Mouse (Mus musculus): ENCODE results near the gene Tbx10. TPM values are rescaled to one million over a fixed set of nuclear protein-coding genes. Genes with fewer than 3 reads are reported as not detected.

Gene Tbx10
- polyA plus RNA-seq, 1 experiment from 2014 or later = not detected

GRCm38 (mm10) chr19:3996747-3997146, 4.2 kb downstream of the Tbx10 start:
- H3K4me3 ChIP-seq = no peak overlapping the region
- no peak overlapping the region for H3K9ac ChIP-seq
- 80% methylated on average over 8 of the region's 8 CpGs for WGBS
- ATAC-seq (ENCODE audit: borderline replicate concordance, extremely low read depth, low FRiP score, low TSS enrichment) = no peak
- H3K9me3 ChIP-seq = no peaks in the 10 kb centered on the region
- no peak overlapping the region for H3K4me2 ChIP-seq
- H3K27me3 ChIP-seq = no peaks in the 10 kb centered on the region
- H3K27ac ChIP-seq = no peak overlapping the region
- H3K36me3 ChIP-seq = no peaks in the 10 kb centered on the region
- peaks cover 23% of the 10 kb centered on the region for H3K4me1 ChIP-seq

GRCm38 (mm10) chr19:3997231-3997630, 4.7 kb downstream of the Tbx10 start:
- Histone ChIP-seq H3K36me3 (no peaks in the 10 kb centered on the region), H3K9me3 (no peaks in the 10 kb centered on the region), H3K27me3 (no peaks in the 10 kb centered on the region), H3K9ac (no peak overlapping the region), H3K4me3 (no peak overlapping the region), H3K4me1 (peaks cover 23% of the 10 kb centered on the region), H3K4me2 (no peak overlapping the region), H3K27ac (no peak overlapping the region)
- 42% methylated on average over 8 of the region's 8 CpGs for WGBS
- ATAC-seq (ENCODE audit: borderline replicate concordance, extremely low read depth, low FRiP score, low TSS enrichment) = no peak

GRCm38 (mm10) chr19:3998335-3998734, 5.8 kb downstream of the Tbx10 start:
- WGBS = 56% methylated on average over 8 of the region's 8 CpGs
- Histone ChIP-seq H3K9me3 (no peaks in the 10 kb centered on the region), H3K27me3 (no peaks in the 10 kb centered on the region), H3K4me3 (no peak overlapping the region), H3K36me3 (no peaks in the 10 kb centered on the region), H3K27ac (no peak overlapping the region), H3K4me2 (no peak overlapping the region), H3K9ac (no peak overlapping the region), H3K4me1 (peaks cover 23% of the 10 kb centered on the region)
- no peak for ATAC-seq (ENCODE audit: borderline replicate concordance, extremely low read depth, low FRiP score, low TSS enrichment)

- no peaks in the 10 kb centered on the region for H3K36me3 ChIP-seq
- H3K4me2 ChIP-seq = peak overlapping the region; percentile 95
- H3K27ac ChIP-seq = no peak overlapping the region
- H3K4me1 ChIP-seq = peaks cover 23% of the 10 kb centered on the region
- no peak overlapping the region; the same call in 1 of the 2 replicates for H3K4me3 ChIP-seq
- H3K27me3 ChIP-seq = no peaks in the 10 kb centered on the region
- H3K9me3 ChIP-seq = no peaks in the 10 kb centered on the region
- ATAC-seq (ENCODE audit: borderline replicate concordance, extremely low read depth, low FRiP score, low TSS enrichment) = no peak
- 78% methylated on average over 9 of the region's 9 CpGs for WGBS
- no peak overlapping the region for H3K9ac ChIP-seq
Measured at GRCm38 (mm10) chr19:3999121-3999730, 6.7 kb downstream of the Tbx10 start.

GRCm38 (mm10) chr19:4000119-4000900, 7.8 kb downstream of the Tbx10 start, which contains the start of the genes Nudt8 and Gm49405:
Gene Nudt8 (plus strand): TSS chr19:4000580.
Gene Gm49405 (plus strand): TSS chr19:4000626.
- H3K27me3 ChIP-seq = no peaks in the 10 kb centered on the region
- peaks cover 23% of the 10 kb centered on the region for H3K4me1 ChIP-seq
- peak within 1 kb of the TSS; percentile 100 for H3K27ac ChIP-seq
- H3K4me3 ChIP-seq = peak within 1 kb of the TSS; percentile 91
- peak within 1 kb of the TSS; percentile 95 for H3K4me2 ChIP-seq
- H3K9ac ChIP-seq = peak within 1 kb of the TSS; percentile 92
- no peaks in the 10 kb centered on the region for H3K9me3 ChIP-seq
- peak; percentile 93 for ATAC-seq (ENCODE audit: borderline replicate concordance, extremely low read depth, low FRiP score, low TSS enrichment)
- WGBS = under 1% methylated on average over 64 of the region's 64 CpGs
- no peaks in the 10 kb centered on the region for H3K36me3 ChIP-seq

GRCm38 (mm10) chr19:4000949-4001525, 8.5 kb downstream of the Tbx10 start:
- peaks cover 18% of the 10 kb centered on the region for H3K4me1 ChIP-seq

GRCm38 (mm10) chr19:4001752-4002151, 9.2 kb downstream of the Tbx10 start:
- Histone ChIP-seq H3K36me3 (peaks cover 10% of the 10 kb centered on the region), H3K4me2 (peak overlapping the region; percentile 95; the same call in 1 of the 2 replicates), H3K27me3 (no peaks in the 10 kb centered on the region), H3K4me3 (no peak overlapping the region), H3K9me3 (no peaks in the 10 kb centered on the region), H3K4me1 (peaks cover 16% of the 10 kb centered on the region), H3K27ac (no peak overlapping the region), H3K9ac (0 out of 2 replicates have a peak overlapping the region, but pooled peaks have one; percentile 92)
- WGBS = 75% methylated on average over 5 of the region's 5 CpGs
- ATAC-seq (ENCODE audit: borderline replicate concordance, extremely low read depth, low FRiP score, low TSS enrichment) = no peak

More at GRCm38 (mm10) chr19:4000949-4001525, 8.5 kb downstream of the Tbx10 start:
- no peaks in the 10 kb centered on the region for H3K9me3 ChIP-seq
- H3K27ac ChIP-seq = peak overlapping the region; percentile 100
- H3K4me2 ChIP-seq = peak overlapping the region; percentile 95
- no peak for ATAC-seq (ENCODE audit: borderline replicate concordance, extremely low read depth, low FRiP score, low TSS enrichment)
- peaks cover 3% of the 10 kb centered on the region; the same call in 1 of the 2 replicates for H3K36me3 ChIP-seq
- no peaks in the 10 kb centered on the region for H3K27me3 ChIP-seq
- H3K9ac ChIP-seq = peak overlapping the region; percentile 92
- H3K4me3 ChIP-seq = peak overlapping the region; percentile 91
- WGBS = 15% methylated on average over 17 of the region's 17 CpGs

DNA sequence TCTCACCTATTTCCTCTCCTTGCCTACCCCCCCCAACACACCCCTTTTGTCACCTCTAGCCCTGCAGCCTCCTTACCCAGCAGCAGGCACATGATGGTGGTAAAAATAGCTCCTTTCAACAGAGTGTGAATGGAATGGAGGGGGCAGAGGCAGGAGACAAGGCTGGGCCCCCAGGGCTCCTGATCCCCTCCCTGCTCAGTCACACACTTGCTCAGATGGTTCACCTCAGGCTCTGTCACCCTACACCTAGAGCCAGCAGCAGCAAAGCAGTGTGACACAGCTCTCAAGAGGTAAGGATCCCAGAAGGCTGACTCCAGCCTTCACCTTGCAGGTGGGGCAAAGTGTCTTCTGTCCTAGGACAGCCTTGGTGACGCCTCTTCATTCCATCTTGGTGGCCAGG, 10.6 kb downstream of the Tbx10 start, which contains the start of gene Doc2g:
Gene Doc2g (plus strand): TSS at position 202 of the 400 bp plus-strand sequence.
- peaks cover 16% of the 10 kb centered on the region for H3K4me1 ChIP-seq
- no peak within 1 kb of the TSS for H3K9ac ChIP-seq
- H3K4me2 ChIP-seq = no peak within 1 kb of the TSS
- WGBS = 56% methylated on average over 1 of the region's 1 CpGs
- ATAC-seq (ENCODE audit: borderline replicate concordance, extremely low read depth, low FRiP score, low TSS enrichment) = no peak
- H3K36me3 ChIP-seq = peaks cover 24% of the 10 kb centered on the region
- H3K9me3 ChIP-seq = no peaks in the 10 kb centered on the region
- H3K27me3 ChIP-seq = no peaks in the 10 kb centered on the region
- H3K4me3 ChIP-seq = no peak within 1 kb of the TSS
- no peak within 1 kb of the TSS for H3K27ac ChIP-seq

DNA sequence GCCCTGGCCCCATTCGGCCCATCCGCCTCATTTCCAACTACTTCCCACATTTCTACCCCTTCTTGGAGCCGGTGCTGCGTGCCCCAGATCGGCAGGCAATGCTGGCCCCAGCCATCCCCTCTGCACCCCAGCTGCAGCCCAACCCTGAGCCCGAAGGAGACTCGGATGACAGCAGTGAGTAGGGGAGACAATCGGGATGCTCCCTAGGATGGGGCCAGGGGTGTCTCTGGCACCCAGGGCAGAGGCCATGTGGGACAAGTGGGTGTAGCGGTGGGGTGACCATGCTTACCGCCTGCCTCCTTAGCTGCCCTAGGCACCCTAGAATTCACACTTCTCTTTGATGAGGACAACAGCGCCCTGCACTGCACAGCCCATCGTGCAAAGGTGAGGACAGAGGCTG, 11.1 kb downstream of the Tbx10 start:
- Histone ChIP-seq H3K27ac (no peak overlapping the region), H3K36me3 (peaks cover 29% of the 10 kb centered on the region), H3K4me2 (no peak overlapping the region), H3K27me3 (no peaks in the 10 kb centered on the region), H3K9ac (no peak overlapping the region), H3K4me1 (peaks cover 16% of the 10 kb centered on the region), H3K9me3 (no peaks in the 10 kb centered on the region), H3K4me3 (no peak overlapping the region)
- 72% methylated on average over 12 of the region's 12 CpGs for WGBS
- ATAC-seq (ENCODE audit: borderline replicate concordance, extremely low read depth, low FRiP score, low TSS enrichment) = no peak

DNA sequence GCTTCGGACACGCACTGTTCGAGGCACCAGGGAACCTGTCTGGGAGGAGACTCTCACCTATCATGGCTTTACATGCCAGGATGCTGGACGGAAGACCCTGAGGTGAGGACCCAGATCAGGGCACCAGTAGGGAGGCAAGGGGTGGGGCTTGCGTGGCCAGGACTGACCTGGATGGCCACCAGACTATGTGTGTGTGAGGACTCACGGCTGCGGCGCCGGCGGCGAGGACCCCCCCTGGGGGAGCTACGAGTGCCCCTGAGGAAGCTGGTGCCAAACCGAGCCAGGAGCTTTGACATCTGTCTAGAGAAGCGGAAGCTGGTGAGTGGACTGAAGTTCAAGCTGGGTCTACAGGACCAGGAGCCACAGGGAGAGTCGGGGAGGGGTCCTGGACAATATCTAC, 11.8 kb downstream of the Tbx10 start:
- no peak overlapping the region for H3K4me3 ChIP-seq
- H3K36me3 ChIP-seq = peaks cover 32% of the 10 kb centered on the region
- no peaks in the 10 kb centered on the region for H3K9me3 ChIP-seq
- no peaks in the 10 kb centered on the region for H3K27me3 ChIP-seq
- H3K4me1 ChIP-seq = peaks cover 14% of the 10 kb centered on the region
- H3K9ac ChIP-seq = no peak overlapping the region
- WGBS = 79% methylated on average over 15 of the region's 15 CpGs
- no peak overlapping the region for H3K27ac ChIP-seq
- no peak for ATAC-seq (ENCODE audit: borderline replicate concordance, extremely low read depth, low FRiP score, low TSS enrichment)
- no peak overlapping the region for H3K4me2 ChIP-seq

DNA sequence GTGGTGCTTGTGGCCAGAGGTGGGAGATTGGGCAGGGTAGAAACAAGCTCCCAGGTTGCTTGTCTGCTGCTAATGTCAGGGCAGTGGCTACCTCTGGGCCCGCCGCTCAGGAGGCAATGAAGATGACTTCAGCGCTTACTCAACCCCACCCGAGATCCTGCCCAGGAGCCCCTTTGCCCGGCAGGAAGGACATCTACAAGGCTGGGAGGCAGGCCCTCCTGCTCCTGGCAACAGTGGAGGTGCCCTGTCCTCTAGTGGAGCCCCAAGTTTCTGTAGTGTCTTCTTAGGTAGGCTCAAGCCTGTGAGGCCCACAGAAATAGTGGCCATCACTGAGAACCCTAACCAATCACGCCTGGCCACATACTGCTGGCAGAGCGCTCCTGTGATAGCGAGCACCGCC, 12.5 kb downstream of the Tbx10 start:
- Histone ChIP-seq H3K9me3 (no peaks in the 10 kb centered on the region), H3K4me1 (peaks cover 8% of the 10 kb centered on the region), H3K4me2 (no peak overlapping the region), H3K27me3 (no peaks in the 10 kb centered on the region), H3K9ac (no peak overlapping the region), H3K4me3 (no peak overlapping the region), H3K36me3 (peaks cover 39% of the 10 kb centered on the region), H3K27ac (no peak overlapping the region)
- ATAC-seq (ENCODE audit: borderline replicate concordance, extremely low read depth, low FRiP score, low TSS enrichment) = no peak
- WGBS = 85% methylated on average over 9 of the region's 9 CpGs

DNA sequence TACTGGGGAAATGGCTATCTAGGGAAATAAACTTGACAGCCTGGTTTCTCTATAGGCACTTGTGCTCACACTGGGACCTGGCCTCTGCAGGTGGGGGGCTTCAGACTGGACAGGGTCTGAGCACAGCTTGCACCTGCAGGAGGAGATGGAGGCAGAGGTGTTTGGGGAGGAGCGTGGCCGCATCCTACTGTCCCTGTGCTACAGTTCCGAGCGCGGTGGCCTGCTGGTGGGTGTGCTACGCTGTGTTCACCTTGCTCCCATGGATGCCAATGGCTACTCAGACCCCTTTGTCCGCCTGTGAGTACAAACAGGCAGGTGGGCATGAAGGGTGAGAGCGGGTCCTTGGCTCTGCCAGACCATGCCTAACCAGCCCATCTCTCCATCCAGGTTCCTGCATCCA, 13.4 kb downstream of the Tbx10 start:
- Histone ChIP-seq H3K9ac (no peak overlapping the region), H3K36me3 (peaks cover 44% of the 10 kb centered on the region), H3K27ac (no peak overlapping the region), H3K4me3 (no peak overlapping the region), H3K27me3 (no peaks in the 10 kb centered on the region), H3K4me2 (no peak overlapping the region), H3K4me1 (peaks cover 6% of the 10 kb centered on the region), H3K9me3 (no peaks in the 10 kb centered on the region)
- 93% methylated on average over 8 of the region's 8 CpGs for WGBS
- no peak for ATAC-seq (ENCODE audit: borderline replicate concordance, extremely low read depth, low FRiP score, low TSS enrichment)

Data from lung, embryonic 15.5 days (tissue).